Mouse (Mus musculus): ENCODE measurements around the gene Arhgap31.
"Not testable (repeated sequence)": the region's sequence is repeated elsewhere in the genome, so short reads cannot be mapped to it uniquely, and the experiment has no call there.

The Arhgap31 gene

GRCm38 (mm10) chr16:38728576-38729132, 15.6 kb upstream of the Arhgap31 start:
- no peak for DNase-seq (ENCODE audit: low read depth, low spot score)

GRCm38 (mm10) chr16:38724974-38725373, 11.9 kb upstream of the Arhgap31 start:
- no peak for DNase-seq (ENCODE audit: low read depth, low spot score)

GRCm38 (mm10) chr16:38724256-38724655, 11.2 kb upstream of the Arhgap31 start:
- DNase-seq (ENCODE audit: low read depth, low spot score), result no peak

GRCm38 (mm10) chr16:38721377-38721776, 8.3 kb upstream of the Arhgap31 start:
- no peak for DNase-seq (ENCODE audit: low read depth, low spot score)

- not testable (repeated sequence) for DNase-seq (ENCODE audit: low read depth, low spot score)
Observed at GRCm38 (mm10) chr16:38714259-38714526, 1.1 kb upstream of the Arhgap31 start.

- DNase-seq (ENCODE audit: low read depth, low spot score), result peak; percentile 28
Observed at GRCm38 (mm10) chr16:38713404-38714258, 557 bp upstream of the Arhgap31 start.

- no peak for DNase-seq (ENCODE audit: low read depth, low spot score)
Observed at GRCm38 (mm10) chr16:38712105-38712504, 969 bp downstream of the Arhgap31 start.

- no peak for DNase-seq (ENCODE audit: low read depth, low spot score)
Observed at GRCm38 (mm10) chr16:38711245-38711644, 1.8 kb downstream of the Arhgap31 start.

- DNase-seq (ENCODE audit: low read depth, low spot score), result no peak
Observed at GRCm38 (mm10) chr16:38708962-38709520, 4.0 kb downstream of the Arhgap31 start.

- DNase-seq (ENCODE audit: low read depth, low spot score), result no peak
Observed at GRCm38 (mm10) chr16:38706782-38707181, 6.3 kb downstream of the Arhgap31 start.

- no peak for DNase-seq (ENCODE audit: low read depth, low spot score)
Observed at GRCm38 (mm10) chr16:38705531-38706281, 7.4 kb downstream of the Arhgap31 start.

- DNase-seq (ENCODE audit: low read depth, low spot score), result no peak
Observed at GRCm38 (mm10) chr16:38703501-38703900, 9.6 kb downstream of the Arhgap31 start.

- no peak for DNase-seq (ENCODE audit: low read depth, low spot score)
Observed at GRCm38 (mm10) chr16:38702316-38702715, 10.8 kb downstream of the Arhgap31 start.

GRCm38 (mm10) chr16:38701492-38702185, 11.4 kb downstream of the Arhgap31 start:
- DNase-seq (ENCODE audit: low read depth, low spot score), result no peak

GRCm38 (mm10) chr16:38700392-38701162, 12.5 kb downstream of the Arhgap31 start:
- DNase-seq (ENCODE audit: low read depth, low spot score), result no peak

- DNase-seq (ENCODE audit: low read depth, low spot score), result no peak
Observed at GRCm38 (mm10) chr16:38697611-38698010, 15.5 kb downstream of the Arhgap31 start.

GRCm38 (mm10) chr16:38695557-38695956, 17.5 kb downstream of the Arhgap31 start:
- no peak for DNase-seq (ENCODE audit: low read depth, low spot score)

GRCm38 (mm10) chr16:38694906-38695540, 18.1 kb downstream of the Arhgap31 start:
- DNase-seq (ENCODE audit: low read depth, low spot score), result no peak

- no peak for DNase-seq (ENCODE audit: low read depth, low spot score)
Observed at GRCm38 (mm10) chr16:38690501-38690900, 22.6 kb downstream of the Arhgap31 start.

GRCm38 (mm10) chr16:38689786-38690185, 23.3 kb downstream of the Arhgap31 start:
- no peak for DNase-seq (ENCODE audit: low read depth, low spot score)
